Mouse (Mus musculus) C2C12 (cell line): ENCODE data around the gene Luzp1.

Experiments used
- CEBPB ChIP-seq: IDR thresholded peaks from one replicate; pipeline ENCODE4 v1.6.1; 2011; ENCODE audit warnings: low read depth, mild to moderate bottlenecking, control low read depth, moderate library complexity
- CTCF ChIP-seq: IDR thresholded peaks from one replicate; pipeline ENCODE4 v1.5.1; 2011; ENCODE audit not compliant: control insufficient read depth, insufficient read depth, insufficient read length
- MAX ChIP-seq: IDR thresholded peaks from one replicate; pipeline ENCODE4 v1.6.1; 2011; ENCODE audit warnings: mild to moderate bottlenecking, control low read depth
- MYOD1 ChIP-seq: IDR thresholded peaks from one replicate; pipeline ENCODE4 v1.6.1; 2011; ENCODE audit warnings: low read depth; ENCODE audit not compliant: control insufficient read depth, insufficient read length
- MYOG ChIP-seq: IDR thresholded peaks from one replicate; pipeline ENCODE4 v1.6.1; 2011; ENCODE audit not compliant: control insufficient read depth, insufficient read length; ENCODE audit errors: extremely low read depth
- USF1 ChIP-seq: IDR thresholded peaks from one replicate; pipeline ENCODE4 v1.6.1; 2011; ENCODE audit warnings: low read depth, mild to moderate bottlenecking, control low read depth, moderate library complexity

DNA sequence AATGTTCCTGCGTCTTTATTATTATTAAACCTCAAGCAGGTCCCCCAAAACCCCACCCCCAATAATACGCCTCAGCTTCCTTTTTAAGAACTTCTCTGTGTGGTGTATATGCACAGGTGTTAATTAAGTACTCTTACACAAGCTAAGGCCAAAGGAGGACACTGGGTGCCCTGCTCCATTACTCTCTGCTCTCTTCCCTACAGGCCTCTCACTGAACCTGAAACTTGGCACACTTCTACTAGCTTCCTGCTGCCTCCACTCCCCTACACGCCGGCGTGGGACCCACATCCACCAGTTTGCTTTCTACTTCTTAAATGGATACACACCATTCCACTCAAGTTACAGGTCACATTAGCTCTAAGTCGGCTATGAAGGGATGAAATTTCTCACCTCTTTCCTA is 125.7 kb downstream of the Luzp1 start:
- TF ChIP-seq CTCF = no peak
- no peak for TF ChIP-seq CEBPB
- no peak for TF ChIP-seq MYOD1
- no peak for TF ChIP-seq USF1
- no peak for TF ChIP-seq MAX
- no peak for TF ChIP-seq MYOG
